In genomic region chr12:86816171-86816701, GRCm38 (mm10) we compare ENCODE assay signal across 8 mouse cellular contexts.
A peak's percentile ranks its signal among the peaks of the same experiment; 100 is the strongest.
DNase-seq lines count a peak whose midpoint lies in the region; ATAC-seq and TF ChIP-seq lines count a peak whose summit lies in the region.

No protein-coding gene starts in this region.

- H3K9me3 ChIP-seq in forebrain, embryonic 16.5 days (ENCODE audit: control insufficient read depth, low read length) = no peaks in the 10 kb centered on the region
- no peaks in the 10 kb centered on the region for H3K9me3 ChIP-seq in limb, embryonic 15.5 days

- H3K27ac ChIP-seq in kidney, adult 2 months (ENCODE audit: insufficient read depth, low read depth, low read length) = peak overlapping the region; percentile 94
- H3K27ac ChIP-seq in forebrain, embryonic 16.5 days (ENCODE audit: low read length) = peak overlapping the region; percentile 96
- H3K27ac ChIP-seq in limb, embryonic 15.5 days = peak overlapping the region; percentile 57

- H3K4me1 ChIP-seq in kidney, adult 2 months (ENCODE audit: control insufficient read depth, insufficient read depth, low read length) = peaks cover 31% of the 10 kb centered on the region
- H3K4me1 ChIP-seq in forebrain, embryonic 16.5 days (replicated peaks; ENCODE audit: control insufficient read depth, insufficient read depth, low read length) = peaks cover 56% of the 10 kb centered on the region
- H3K4me1 ChIP-seq in limb, embryonic 15.5 days = peaks cover 36% of the 10 kb centered on the region

- TF ChIP-seq CTCF in kidney, adult 2 months (conservative IDR thresholded peaks at IDR 0.05; ENCODE audit: insufficient read depth, insufficient read length, low read depth, low read length) = no peak

- no peak overlapping the region for H3K4me3 ChIP-seq in kidney, adult 2 months (ENCODE audit: insufficient read depth, low read depth, low read length)
- H3K4me3 ChIP-seq in forebrain, embryonic 16.5 days (replicated peaks; ENCODE audit: low read length) = no peak overlapping the region
- H3K4me3 ChIP-seq in limb, embryonic 15.5 days = no peak overlapping the region

- H3K27me3 ChIP-seq in kidney, adult 2 months (replicated peaks; ENCODE audit: control insufficient read depth, insufficient read depth, low read length) = no peaks in the 10 kb centered on the region
- no peaks in the 10 kb centered on the region for H3K27me3 ChIP-seq in forebrain, embryonic 16.5 days (replicated peaks; ENCODE audit: control insufficient read depth, insufficient read depth, low read length)
- no peaks in the 10 kb centered on the region for H3K27me3 ChIP-seq in limb, embryonic 15.5 days

- peak overlapping the region; percentile 22 for H3K4me2 ChIP-seq in forebrain, embryonic 16.5 days (ENCODE audit: low read length)
- peak overlapping the region; percentile 11; the same call in 1 of the 2 replicates for H3K4me2 ChIP-seq in limb, embryonic 15.5 days

- ATAC-seq in forebrain, embryonic 16.5 days = peak; percentile 90
- peak; percentile 64 for ATAC-seq in limb, embryonic 15.5 days (ENCODE audit: insufficient number of reproducible peaks, low FRiP score, low TSS enrichment, low read depth)
- no peak for ATAC-seq in inflammation-experienced regulatory T-cells, adult 6 months

- WGBS in kidney, adult 2 months = 42% methylated on average over 6 of the region's 6 CpGs
- 6% methylated on average over 6 of the region's 6 CpGs for WGBS in forebrain, embryonic 16.5 days
- 2% methylated on average over 6 of the region's 6 CpGs for WGBS in limb, embryonic 15.5 days

- TF ChIP-seq POLR2A in kidney, adult 2 months (IDR thresholded peaks at IDR 0.05; ENCODE audit: low read depth, low read length) = no peak

- no peak for DNase-seq in kidney, adult 2 months
- DNase-seq in kidney, postnatal 25 days = no peak
- peak; percentile 91 for DNase-seq in R1 (ENCODE audit: low read depth, low spot score)
- DNase-seq in heart, postnatal 25 days (ENCODE audit: low spot score) = peak; percentile 62
- DNase-seq in retina, postnatal 1 day = peak; percentile 90

- peak overlapping the region; percentile 39 for H3K9ac ChIP-seq in forebrain, embryonic 16.5 days (replicated peaks; ENCODE audit: low read depth, low read length)
- no peak overlapping the region for H3K9ac ChIP-seq in limb, embryonic 15.5 days

- H3K36me3 ChIP-seq in kidney, adult 2 months (ENCODE audit: control insufficient read depth, insufficient read depth, low read length) = no peaks in the 10 kb centered on the region
- no peaks in the 10 kb centered on the region for H3K36me3 ChIP-seq in forebrain, embryonic 16.5 days (ENCODE audit: control insufficient read depth, insufficient read depth)
- no peaks in the 10 kb centered on the region for H3K36me3 ChIP-seq in limb, embryonic 15.5 days

- intact Hi-C loops in heart, postnatal 25 days (cut with DNase I) = no loop called here

Comparison
In these comparisons a context has a peak if more than half of its experiments do, and no peak if none do; other contexts are left out.
1. DNase-seq: peak in R1 (single experiment), heart, postnatal 25 days (single experiment) and retina, postnatal 1 day (single experiment); none in kidney, adult 2 months (single experiment) and kidney, postnatal 25 days (0 of 2).
2. Peak in every context shown above with its lines, with median percentiles within 50 percentile points of each other: H3K27ac ChIP-seq.